Mouse (Mus musculus) left cerebral cortex, postnatal 4 days (tissue): ENCODE measurements around the gene Hand2. TPM values are rescaled to one million over a fixed set of nuclear protein-coding genes. Genes with fewer than 3 reads are reported as not detected.
A peak's percentile ranks its signal among the peaks of the same experiment; 100 is the strongest.

Experiments
- DNase-seq: peaks from one replicate; pipeline ENCODE4 v3.0.0-alpha.2; 2022
- intact Hi-C: fragments of 180-260 bp; cut with DNase I; formaldehyde crosslinking; loops from one replicate; pipeline ENCODE4 v1.15.1; 2025
- total RNA-seq, 2 experiments: library from RNA; stranded (reverse); gene quantifications; 2 replicates each; pipeline ENCODE4 v1.2.3; 2021

The Hand2 gene
- total RNA-seq, 2 experiments from 2014 or later, result not detected

DNA sequence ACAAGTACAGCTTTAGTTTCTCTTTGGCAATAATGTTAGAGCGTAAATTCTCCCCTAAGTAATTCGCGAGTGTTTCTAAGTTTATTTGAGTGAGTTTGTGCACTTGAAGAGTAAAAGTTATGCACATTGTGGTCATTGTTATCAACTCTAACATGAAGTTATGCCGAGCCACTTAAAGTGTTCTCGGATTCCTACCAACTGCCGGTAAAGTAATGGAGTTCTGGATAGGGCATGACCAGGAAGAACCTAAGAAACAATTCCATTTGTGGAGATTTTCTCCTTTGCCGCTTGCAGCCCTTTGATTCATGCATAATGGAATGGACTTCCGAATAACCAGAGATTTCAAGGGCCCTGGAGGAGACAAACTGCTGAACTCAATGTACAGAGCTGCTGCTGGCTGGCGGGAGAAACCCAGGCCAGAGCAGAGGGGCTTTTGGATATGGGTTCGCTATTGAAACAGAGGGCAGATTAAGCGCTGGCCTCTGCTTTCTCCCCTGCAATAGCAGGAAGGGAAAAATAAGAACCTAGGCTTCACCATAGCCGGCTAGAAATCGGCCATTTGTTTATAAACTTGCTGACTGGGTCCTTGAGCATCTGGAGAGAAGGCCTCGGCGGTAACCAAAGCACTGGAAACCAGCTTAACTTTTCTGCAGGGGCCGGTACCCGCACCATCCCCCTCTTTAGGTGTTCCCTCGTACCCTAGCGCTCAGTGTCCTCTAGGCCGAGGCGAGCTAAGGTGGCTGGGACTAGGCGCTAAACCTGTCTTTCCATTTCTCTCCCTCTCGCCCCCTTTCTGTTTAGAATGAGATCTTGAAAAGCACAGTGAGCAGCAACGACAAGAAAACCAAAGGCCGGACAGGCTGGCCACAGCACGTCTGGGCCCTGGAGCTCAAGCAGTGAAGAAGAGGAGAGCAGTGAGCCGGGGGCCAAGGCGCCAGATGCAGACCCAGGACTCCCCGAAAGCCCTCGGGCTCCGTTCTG, 2.5 kb downstream of the Hand2 start:
- DNase-seq, result no peak
- intact Hi-C loops, result loop anchor here (10.0 kb wide), 2 partner anchors 438 to 638 kb away; no protein-coding TSS in a partner anchor

DNA sequence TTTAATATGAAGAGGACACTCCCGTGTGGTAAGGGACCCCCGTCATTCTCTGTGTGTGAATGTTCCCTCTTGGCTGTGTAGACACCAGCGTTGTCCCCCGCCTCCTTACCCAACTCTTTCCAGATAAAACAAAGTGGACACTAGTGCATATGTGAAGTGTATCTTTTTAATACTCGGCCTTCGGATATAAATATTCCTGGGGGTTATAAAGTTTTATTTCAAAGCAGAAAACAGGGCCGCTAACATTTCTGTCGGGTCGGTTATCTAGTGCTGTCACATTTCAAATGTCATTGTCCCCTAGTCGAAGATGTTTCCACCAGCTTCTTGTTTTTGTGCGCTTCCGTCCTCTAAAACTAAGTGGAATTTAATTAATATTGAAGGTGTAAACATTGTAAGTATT, 3.3 kb downstream of the Hand2 start:
- intact Hi-C loops, result loop anchor here (10.0 kb wide), 2 partner anchors 439 to 639 kb away; no protein-coding TSS in a partner anchor
- no peak for DNase-seq

DNA sequence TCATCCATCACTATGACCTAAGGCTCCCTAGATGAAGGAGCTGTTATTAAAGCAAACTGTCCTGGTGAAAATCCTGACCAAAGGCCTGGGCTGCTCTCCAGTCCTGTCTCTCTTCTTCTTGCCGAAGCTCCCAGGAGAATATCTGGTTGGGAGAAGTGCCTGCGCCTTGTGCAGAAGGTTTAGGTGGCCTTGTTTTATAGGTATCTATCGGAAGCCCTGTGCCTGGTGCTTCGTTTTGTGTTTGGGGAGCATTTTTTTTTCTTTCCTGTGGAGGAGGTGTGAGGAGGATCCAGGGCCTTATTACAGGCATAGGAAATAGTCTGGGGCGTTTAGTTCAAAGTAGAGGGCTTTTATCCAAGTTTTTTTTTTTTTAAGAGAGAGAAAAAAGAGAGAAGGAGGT, 3.9 kb downstream of the Hand2 start:
- no peak for DNase-seq
- intact Hi-C loops, result loop anchor here (10.0 kb wide), 2 partner anchors 440 to 640 kb away; no protein-coding TSS in a partner anchor

DNA sequence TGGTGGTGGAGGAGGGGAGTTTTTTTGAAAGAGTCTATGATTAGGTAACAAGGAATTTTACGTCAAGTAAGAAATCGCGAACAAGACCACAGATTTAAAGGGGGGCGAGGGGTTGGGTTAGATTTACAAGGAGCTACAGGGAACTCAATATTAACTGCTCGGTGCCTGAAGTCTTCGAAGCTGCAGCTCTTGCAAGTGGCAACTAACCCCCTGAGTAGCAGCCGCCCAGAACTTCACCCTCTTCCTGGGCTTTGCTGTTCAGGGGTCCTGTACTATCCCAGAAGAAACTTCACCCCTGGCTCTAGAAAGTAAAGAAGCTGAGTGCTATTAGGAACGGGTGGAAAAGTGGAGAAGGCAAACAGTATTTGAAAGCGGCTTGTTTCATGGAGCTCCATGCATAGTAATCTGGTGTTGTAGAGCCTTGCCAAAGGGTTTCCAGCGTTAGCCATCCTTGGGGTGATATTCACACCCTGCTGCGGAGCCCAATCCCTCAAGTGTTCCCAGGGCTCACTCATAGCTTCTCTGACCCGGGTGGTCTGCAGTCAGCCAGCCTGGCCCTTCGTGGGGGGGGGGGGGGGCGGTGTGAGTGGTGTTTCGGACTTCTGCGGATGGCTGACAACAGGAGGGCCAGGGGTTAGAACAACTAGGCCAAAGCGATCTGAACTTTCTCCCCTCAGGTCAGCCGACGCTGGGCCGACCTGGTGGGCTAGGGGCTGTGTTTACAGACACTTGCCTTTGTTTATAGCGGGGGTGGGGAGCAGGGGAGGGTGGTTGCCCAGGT, 4.5 kb downstream of the Hand2 start:
- intact Hi-C loops, result loop anchor here (10.0 kb wide), 2 partner anchors 440 to 640 kb away; no protein-coding TSS in a partner anchor
- no peak for DNase-seq

DNA sequence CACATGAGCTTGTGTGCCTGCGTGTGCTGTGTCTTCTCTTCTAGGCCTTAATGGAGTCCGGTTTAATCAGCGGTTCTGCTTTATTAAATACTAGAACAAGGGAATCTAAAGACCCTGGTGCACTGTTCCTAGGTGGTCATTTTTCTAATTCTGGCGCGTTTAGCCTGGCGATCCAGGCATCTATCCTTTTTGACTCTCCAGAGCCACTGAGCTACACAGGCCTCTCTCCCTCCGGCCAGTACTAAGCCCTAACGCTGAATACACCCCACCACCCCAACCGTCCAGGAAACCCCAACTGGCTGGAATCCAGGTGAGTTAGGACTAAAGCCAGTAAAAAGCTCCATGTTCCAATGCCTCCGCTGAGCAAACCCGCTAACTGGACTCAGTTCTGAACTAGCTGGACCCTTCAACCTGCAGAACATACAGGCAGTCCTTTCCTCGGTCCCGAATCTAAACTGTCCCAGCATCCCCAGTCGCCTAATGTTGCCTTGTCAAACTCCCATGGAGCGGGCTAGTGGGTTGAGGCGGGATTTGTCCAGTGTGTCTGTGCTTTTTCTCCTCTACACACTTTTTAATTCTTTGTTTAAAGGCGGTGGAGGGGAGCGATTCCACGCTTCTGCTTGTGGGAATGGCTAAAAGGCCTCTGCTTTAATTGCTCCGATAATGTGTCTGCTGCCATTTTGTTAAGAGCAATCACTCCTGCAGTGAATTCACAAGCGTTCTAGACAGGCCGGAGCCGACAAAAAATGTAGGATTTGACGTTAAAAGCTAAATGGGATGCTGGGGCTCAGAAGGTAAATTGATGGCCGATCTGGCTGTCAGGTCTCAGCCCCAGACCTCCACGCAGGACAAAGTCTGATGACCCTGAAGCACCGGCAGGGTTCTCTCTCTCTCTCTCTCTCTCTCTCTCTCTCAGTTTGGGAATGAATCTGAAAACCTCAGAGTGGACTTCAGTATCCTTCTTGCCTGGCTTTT, 5.6 kb downstream of the Hand2 start:
- intact Hi-C loops, result loop anchor here (10.0 kb wide), 2 partner anchors 442 to 642 kb away; no protein-coding TSS in a partner anchor
- no peak for DNase-seq

DNA sequence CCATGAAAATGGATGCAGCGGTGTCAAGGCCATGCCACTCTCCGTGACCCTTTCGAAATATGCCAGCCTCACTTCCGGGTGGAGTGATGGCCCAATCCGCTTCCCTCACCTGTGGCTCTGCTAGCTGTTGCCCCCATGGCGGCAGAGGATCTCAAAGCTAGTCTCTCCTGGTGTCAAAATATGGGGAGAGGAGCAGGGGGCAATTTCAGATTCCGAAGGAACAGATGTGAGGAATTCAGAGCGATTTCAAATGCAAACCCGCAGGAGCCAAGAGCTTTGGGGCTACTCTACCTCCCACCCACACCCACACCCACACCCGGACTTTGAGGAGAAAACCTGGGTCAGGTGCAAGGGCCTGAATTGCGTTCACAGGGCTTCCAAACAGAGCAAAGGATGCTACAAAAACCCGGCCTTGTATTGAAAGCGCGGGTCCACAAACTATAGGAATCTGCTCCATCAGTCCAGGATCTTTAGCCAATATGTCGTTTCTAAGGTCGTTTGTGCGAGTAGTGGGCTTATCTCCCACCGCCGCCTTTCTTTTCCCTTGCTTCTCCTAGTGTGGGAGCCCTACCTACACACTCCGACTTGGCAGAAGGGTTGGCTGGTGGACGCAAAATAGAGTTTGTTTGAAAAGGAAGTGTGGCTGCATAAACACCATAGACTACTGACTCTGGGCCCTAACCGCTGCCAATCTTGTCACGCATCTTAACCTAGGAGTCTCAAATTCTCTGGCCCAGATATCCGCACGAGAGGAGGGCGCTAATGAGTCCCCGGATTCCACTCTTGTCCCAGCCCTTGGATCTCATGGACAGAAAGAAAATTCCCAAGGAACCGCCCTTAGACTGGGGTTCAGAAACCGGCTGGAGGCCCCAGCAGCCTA, 6.7 kb downstream of the Hand2 start:
- DNase-seq, result no peak
- intact Hi-C loops, result loop anchor here (10.0 kb wide), 2 partner anchors 443 to 643 kb away; no protein-coding TSS in a partner anchor

DNA sequence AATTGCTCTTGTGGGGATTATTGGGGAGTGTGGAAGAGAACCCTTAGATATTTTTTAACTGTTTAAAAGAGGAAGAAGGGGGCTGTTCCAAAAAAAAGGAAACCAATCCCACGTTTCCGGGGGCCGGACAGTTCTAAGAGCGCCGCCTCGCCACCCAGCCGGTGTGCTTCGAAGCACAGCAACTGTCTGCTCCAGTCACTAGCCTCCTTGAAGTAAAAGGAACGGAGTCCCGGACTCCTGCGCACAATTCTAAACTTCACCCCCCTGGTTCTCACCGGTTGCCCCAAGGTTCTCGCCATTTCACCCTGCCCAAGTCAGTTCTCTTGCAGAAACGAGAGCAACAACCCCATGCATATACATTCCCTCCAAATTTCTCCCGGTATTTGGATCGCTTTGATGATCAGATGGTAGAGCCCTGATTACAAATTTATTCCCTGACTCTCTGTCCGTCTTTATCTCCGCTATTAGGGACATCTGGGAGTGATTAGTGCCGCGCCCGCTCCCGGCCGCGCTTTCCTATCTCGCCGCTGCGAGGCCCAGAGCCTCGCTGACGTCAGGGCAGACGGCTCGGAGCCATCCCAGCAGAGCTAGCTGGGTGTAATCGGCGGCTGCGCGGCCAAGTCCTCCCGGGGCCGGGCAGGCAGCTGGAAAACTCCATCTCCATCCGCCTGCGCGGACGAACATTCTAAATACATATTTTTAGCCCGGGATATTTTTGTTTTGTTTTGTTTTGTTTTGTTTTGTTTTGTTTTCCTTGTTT, 7.6 kb downstream of the Hand2 start:
- DNase-seq, result peak; percentile 46
- intact Hi-C loops, result loop anchor here (10.0 kb wide), 2 partner anchors 444 to 644 kb away; no protein-coding TSS in a partner anchor

DNA sequence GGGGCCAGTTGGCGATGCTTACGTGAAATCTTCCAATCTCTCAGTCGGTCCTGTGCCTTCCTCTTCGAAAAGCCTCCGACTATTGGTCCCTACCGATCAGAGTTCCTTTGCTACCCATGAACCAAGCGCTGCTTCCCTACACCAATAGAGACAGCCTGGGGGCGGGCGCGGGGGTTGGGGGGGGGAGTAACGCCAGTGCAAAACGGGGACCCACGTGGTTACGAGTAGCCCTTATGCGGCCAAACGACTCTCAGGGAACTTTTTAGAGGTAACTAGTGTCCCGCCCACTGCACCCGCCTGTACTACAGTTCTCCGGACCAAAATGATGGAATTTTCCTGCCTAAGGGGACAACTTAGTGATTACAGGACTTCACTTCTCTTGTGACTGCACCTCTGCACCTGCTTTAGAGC, 8.2 kb downstream of the Hand2 start:
- DNase-seq, result no peak
- intact Hi-C loops, result loop anchor here (10.0 kb wide), 2 partner anchors 444 to 644 kb away; no protein-coding TSS in a partner anchor

DNA sequence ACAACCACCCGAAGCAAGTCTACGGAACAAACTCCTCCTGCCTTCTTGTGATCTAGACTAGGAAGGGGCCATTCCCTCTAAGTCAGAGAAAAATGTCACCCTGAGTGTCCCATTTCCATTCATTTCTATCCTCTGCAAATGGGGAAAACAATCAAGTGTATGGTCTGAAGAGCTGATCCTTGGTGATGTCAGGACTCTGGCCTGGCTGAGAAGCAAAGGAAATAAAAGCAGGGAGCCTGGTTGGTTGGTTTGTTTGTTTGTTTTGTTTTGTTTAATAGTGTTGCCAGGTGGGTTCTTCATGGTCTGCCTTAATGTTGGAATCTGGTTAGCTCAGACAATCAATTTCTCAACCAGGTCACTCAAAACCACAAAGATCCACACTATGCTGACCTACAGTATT, 9.3 kb downstream of the Hand2 start:
- intact Hi-C loops, result no loop called here
- no peak for DNase-seq

DNA sequence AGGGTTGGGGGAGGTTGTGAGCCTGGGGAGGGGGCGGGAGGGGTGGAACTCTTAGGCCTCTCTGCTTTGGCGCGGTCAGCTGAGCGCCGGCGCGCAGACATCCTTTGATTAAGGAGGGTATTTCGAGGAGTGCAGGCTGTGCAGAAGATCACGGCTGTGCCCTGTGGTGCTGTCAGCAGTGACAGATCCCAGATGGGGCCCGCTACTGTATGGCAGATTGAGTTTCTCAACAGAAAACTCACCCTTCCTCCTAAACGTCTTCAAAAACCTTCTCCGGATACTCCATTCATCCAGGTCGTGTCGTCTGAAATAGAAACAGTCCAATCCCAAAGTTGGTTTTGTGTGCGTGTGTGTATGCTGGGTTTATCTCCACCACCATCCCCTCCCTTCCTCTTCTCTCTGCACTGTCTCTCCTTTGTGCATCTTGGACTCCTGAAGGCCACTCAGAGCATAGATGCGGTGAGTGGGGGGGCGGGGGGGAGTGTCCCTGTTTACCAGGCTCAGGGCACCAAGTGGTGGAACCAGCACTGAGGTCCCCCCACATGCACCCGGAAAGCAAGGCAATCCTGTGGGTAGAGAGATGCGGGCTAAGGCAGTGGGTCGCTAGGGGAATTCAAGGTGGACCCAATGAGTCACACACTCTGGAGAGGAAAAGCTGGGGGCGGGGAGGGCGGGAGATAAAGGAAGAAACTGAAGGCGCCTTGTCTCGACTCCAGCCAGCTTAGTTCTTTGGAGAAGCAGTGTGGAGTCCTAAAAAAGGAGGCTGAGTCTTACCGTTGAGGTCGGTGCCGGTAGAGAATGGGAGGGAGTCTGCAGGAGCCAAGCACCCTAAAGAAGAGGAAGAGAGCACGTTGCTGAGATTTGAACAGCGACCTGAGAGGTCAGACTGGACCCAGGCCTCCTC, 11.2 kb downstream of the Hand2 start:
- intact Hi-C loops, result no loop called here
- no peak for DNase-seq

DNA sequence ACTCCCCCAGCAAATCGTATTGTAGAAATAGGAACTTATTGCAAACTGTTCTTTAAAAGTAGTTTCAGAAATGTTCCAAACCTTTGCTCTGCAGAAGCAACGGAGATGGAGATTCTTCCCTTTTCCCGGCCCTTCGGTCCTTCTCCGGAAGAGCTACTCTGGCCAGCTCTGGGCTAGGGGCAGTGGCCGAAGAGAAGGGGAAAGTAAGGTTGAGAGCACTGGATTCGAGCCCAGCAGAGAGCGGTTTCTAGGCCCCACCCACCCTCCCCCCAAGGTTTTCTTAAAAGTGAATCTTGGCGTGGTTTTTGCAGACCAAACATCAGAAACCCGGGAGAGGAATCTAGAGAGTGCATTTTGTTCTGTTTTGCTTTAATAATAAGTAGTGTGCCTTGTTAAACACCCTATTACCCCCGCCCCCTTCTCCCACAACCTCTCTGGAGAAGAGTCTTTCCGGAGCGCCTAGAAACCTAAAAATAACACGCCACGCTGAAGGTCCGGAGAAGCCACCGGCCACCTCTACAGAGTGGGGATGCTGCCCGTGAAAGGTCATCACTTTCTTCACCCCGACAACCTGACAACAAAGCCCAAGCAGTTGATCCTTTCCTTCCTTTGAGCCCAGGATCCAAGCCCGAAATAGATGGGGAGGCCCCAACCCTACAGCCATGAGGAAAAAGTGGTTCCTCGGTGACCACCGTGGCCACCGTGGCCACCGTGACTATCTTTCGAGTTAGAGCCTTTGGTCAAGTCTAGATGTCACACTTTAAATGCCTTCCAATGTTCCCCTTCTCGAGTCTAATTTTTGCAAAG, 12.1 kb downstream of the Hand2 start:
- no peak for DNase-seq
- intact Hi-C loops, result no loop called here

DNA sequence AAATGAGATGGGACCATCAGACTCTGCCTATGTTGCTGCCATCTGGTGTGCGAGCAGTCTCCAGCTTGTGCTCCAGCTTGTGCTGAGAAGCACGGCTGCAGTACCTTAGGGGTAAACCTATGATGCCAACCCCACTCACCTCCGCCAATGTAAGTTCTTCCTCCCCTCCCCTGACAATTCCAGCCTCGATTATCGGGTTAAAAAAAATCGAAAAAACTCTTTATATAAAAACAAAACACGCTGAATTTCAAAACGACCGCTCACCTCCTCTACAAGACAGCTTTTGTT, 12.6 kb downstream of the Hand2 start:
- DNase-seq, result peak; percentile 32
- intact Hi-C loops, result no loop called here

DNA sequence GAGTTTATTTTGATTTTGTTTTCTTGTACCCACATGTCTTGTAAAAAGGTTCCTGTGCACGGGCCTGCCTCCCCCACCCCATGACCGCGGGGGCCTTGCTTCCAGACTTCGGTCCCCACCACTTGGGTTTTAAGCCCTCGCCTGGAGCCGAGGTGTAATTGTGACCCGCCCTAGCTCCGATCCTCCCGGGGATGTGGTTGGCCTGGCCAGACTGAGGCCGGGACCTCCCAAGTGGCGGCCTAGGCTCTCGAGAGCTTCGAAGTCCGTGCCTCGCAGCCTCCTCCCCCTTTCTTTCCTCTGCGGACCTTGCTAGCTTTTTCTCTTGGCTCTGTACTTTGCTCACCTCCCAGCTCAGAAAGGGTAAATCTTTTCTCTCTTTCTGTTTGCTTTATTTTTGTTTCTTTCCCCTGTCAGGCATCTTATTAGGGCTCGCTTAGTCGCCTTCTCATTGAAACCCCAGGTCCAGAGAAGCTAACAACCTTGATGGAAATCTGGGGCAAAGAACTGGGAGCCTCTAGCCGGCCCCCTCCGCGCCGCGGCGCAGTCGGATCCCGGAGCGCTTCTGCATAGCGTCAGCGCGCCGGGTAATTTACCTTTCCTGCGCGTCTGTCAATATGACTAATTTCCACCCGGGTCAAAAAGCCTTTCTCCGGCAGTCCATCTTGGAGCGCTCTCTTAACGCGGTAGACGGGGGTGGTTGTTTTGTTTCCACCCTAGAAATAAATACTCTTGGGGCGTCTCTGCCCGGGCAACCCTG, 13.2 kb downstream of the Hand2 start:
- DNase-seq, result no peak
- intact Hi-C loops, result no loop called here

DNA sequence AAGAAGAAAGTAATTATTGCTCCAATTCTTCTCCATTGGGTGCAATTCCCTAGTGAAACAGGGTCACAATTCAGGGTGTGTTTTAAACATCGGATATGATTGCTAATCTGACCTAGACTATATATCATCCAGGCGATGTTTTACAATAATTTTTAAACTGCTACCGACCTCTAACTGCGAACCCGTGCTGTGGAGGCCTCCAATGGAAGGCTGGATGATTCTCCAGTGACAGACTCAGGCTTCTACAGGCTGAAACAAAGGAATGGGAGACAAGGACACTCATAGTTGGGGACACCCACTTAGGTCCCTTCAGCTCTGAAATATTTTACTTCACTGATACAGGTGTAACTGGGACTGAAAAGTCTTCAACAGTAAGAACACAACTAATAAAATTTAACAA, 13.9 kb downstream of the Hand2 start:
- intact Hi-C loops, result no loop called here
- DNase-seq, result no peak

DNA sequence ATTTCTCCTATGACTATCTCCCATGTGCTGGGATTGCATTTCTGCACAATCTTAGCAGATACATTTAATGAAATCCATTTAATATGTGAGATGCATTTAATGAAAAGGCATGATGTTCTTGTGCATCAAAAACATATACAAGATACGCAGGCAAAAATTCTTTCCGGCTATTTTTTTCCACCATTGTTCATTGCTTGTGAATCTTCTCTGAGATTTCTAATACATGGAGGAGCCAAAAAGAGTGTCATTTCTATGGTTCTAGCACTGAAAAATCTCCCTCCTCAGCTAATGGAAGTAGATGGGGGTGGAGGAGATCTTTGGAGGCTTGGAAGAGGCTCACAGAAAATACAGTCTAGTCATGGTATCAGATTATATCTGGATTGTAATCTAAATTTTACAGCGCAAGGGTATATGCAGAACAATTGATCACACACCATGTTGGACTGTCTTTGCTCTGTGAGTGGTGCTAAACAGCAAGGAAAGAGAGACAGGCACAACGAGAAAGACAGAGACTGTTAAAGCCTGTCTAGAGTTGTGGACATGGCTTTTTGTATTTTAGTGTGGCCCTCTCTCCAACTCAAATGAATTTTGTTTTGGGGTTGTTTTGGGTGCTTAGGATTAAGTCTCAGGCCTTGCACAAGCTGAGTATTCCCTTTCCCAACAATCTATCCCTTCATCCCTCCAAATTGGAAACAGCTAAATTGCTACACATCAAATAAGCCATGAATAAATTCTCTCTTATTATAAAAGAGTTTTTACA, 16.7 kb downstream of the Hand2 start:
- intact Hi-C loops, result no loop called here

More for the DNA sequence above, 16.7 kb downstream of the Hand2 start:
- no peak for DNase-seq
